Mouse (Mus musculus) stomach, postnatal 0 days (tissue): ENCODE measurements around the gene Tcta. TPM values are rescaled to one million over a fixed set of nuclear protein-coding genes. Genes with fewer than 3 reads are reported as not detected.
A peak's percentile ranks its signal among the peaks of the same experiment; 100 is the strongest.

Experiments used
- ATAC-seq: fragments of 200-750 bp; cut with Nextera tagmentation; 2 replicates; pipeline ENCODE4 v1.8.0; 2017; ENCODE audit not compliant: low FRiP score, low TSS enrichment
- DNase-seq: peaks from one replicate; pipeline ENCODE4 v3.0.0-alpha.2; 2016; ENCODE audit warnings: low spot score
- H3K27ac ChIP-seq: fragments of 300-500 bp; sonication (generic); replicated peaks from 2 replicates; pipeline ENCODE4 v1.5.1; 2014; ENCODE audit warnings: mild to moderate bottlenecking, control low read depth
- H3K27me3 ChIP-seq: fragments of 300-500 bp; sonication (generic); 2 replicates; pipeline ENCODE4 v1.6.1; 2014; ENCODE audit warnings: low read length; ENCODE audit not compliant: control insufficient read depth, insufficient read depth
- H3K36me3 ChIP-seq: fragments of 300-500 bp; sonication (generic); 2 replicates; pipeline ENCODE4 v1.6.1; 2014; ENCODE audit warnings: low read length, mixed read lengths; ENCODE audit not compliant: control insufficient read depth, insufficient read depth
- H3K4me1 ChIP-seq: fragments of 300-500 bp; sonication (generic); replicated peaks from 2 replicates; pipeline ENCODE4 v1.6.1; 2014; ENCODE audit warnings: antibody characterized with exemption; ENCODE audit not compliant: control insufficient read depth, insufficient read depth
- H3K4me2 ChIP-seq: fragments of 300-500 bp; sonication (generic); replicated peaks from 2 replicates; pipeline ENCODE4 v1.6.1; 2014; ENCODE audit warnings: low read depth, mild to moderate bottlenecking, control low read depth, moderate library complexity
- H3K4me3 ChIP-seq: fragments of 300-500 bp; sonication (generic); 2 replicates; pipeline ENCODE4 v1.5.1; 2014; ENCODE audit warnings: low read depth, low read length, control low read depth
- H3K9ac ChIP-seq: fragments of 300-500 bp; sonication (generic); 2 replicates; pipeline ENCODE4 v1.6.1; 2014; ENCODE audit warnings: mild to moderate bottlenecking, low read length, control low read depth, mixed read lengths
- H3K9me3 ChIP-seq: fragments of 300-500 bp; sonication (generic); 2 replicates; pipeline ENCODE4 v1.6.1; 2016; ENCODE audit warnings: low read length; ENCODE audit not compliant: control insufficient read depth
- CTCF ChIP-seq: IDR thresholded peaks from 2 replicates; pipeline ENCODE4 v1.5.1; 2016; ENCODE audit warnings: antibody characterized with exemption, low read depth, mild to moderate bottlenecking, moderate library complexity
- EP300 ChIP-seq: optimal IDR thresholded peaks from 2 replicates; pipeline ENCODE3; 2016; ENCODE audit warnings: antibody characterized with exemption
- WGBS: fragments of 180-500 bp; shearing (Covaris S2); extraction: QIAGEN DNeasy Blood & Tissue Kit; methylation state at CpG from one replicate; pipeline ENCODE4 v1.1.7; 2014; 5-methylcytosine and 5-hydroxymethylcytosine counted together
- polyA plus RNA-seq: library from polyadenylated mRNA; unstranded; fragments of >200 nt; fragmentation: Nextera tagmentation; extraction: Ambion mirVana; gene quantifications from 2 replicates; pipeline ENCODE4 v1.2.1, GENCODE M21; 2015

Gene Tcta
- polyA plus RNA-seq, 1 experiment from 2014 or later: 58.2 TPM

DNA sequence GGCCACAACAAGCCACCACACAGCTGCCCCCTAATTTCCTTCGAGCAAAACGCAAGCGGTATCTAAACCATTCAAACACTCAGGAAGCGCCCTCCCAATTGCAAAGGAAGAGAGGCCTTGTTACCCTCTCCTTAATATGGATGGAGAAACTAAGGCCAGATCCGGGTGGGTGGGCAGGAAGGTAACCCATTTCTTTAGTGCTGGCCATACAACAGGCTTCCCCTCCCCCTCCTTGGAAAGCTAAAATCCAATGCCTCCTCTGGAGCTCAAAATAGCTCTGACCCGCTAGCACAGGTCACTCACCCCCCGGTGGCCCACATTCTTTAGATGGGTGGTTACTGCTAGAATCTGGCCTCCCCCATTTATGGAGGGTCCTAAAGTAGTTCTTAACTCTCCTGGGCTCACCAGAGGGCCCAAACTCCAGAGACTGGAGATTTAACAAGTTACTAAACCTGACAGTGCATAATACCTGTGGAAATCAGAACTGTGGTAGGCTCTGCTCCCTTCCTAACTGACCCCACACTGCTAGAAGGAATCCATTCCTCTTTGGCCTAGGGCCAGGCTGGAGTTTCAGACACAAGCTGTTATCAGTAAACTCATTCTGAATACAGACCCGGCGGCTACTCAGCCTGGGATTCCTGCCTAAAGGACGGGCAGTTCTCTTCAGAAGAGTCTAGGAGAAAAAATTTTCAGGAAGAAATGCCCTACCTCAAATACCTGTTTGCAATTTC, 41.6 kb downstream of the Tcta start:
- Histone ChIP-seq H3K27me3 (no peaks in the 10 kb centered on the region), H3K36me3 (no peaks in the 10 kb centered on the region), H3K4me3 (peak overlapping the region; percentile 95), H3K9ac (peak overlapping the region; percentile 60), H3K9me3 (no peaks in the 10 kb centered on the region), H3K27ac (peak overlapping the region; percentile 98), H3K4me2 (peak overlapping the region; percentile 61), H3K4me1 (peaks cover 13% of the 10 kb centered on the region)
- ATAC-seq (no peak; the same call in 1 of the 2 replicates), DNase-seq (peak; percentile 61)
- no peak for TF ChIP-seq EP300
- peak; percentile 7; the same call in 1 of the 2 replicates for TF ChIP-seq CTCF
- 7% methylated on average over 10 of the region's 10 CpGs for WGBS

DNA sequence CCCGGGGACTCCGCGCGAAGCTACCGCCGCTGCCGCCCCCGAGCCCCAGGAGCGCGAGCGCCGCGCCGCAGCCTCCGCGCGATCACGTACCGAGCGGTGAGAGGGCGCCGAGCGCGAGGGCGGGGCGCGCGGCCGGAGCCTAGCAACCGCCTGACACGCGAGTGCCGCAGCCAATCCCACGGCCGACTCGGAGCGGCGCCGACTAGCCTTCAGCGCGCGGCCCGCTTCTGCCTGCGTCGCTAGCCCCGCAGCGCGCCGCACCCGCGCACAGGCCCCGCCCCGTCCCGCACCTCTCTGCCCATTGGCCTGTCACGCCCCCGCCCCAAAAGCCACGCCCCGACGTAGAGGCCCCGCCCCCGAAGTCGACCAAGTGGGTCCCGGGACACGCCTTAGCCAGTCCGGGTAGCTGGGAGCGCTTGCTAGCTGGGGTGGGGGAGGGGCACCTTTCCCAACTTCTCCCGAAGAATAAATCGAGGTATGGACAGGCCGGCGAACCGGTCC, 42.2 kb downstream of the Tcta start, which contains the start of gene Dag1:
Gene Dag1, minus strand, starts transcription at position 269 of the 501 bp plus-strand sequence.
- TF ChIP-seq CTCF: peak; percentile 8; the same call in 1 of the 2 replicates
- TF ChIP-seq EP300: no peak
- peak within 1 kb of the TSS; percentile 98 for H3K27ac ChIP-seq
- H3K36me3 ChIP-seq: no peaks in the 10 kb centered on the region
- H3K4me1 ChIP-seq: peaks cover 13% of the 10 kb centered on the region
- H3K27me3 ChIP-seq: no peaks in the 10 kb centered on the region
- H3K9me3 ChIP-seq: no peaks in the 10 kb centered on the region
- whole genome bisulfite sequencing: under 1% methylated on average over 65 of the region's 71 CpGs
- peak; percentile 96 for ATAC-seq
- peak; percentile 100 for DNase-seq
- peak within 1 kb of the TSS; percentile 95 for H3K4me3 ChIP-seq
- H3K9ac ChIP-seq: peak within 1 kb of the TSS; percentile 89
- H3K4me2 ChIP-seq: peak within 1 kb of the TSS; percentile 61

- peak overlapping the region; percentile 61 for H3K4me2 ChIP-seq
- under 1% methylated on average over 53 of the region's 62 CpGs for WGBS
- peak; percentile 47 for ATAC-seq
Measured at GRCm38 (mm10) chr9:108263131-108263681, 42.8 kb downstream of the Tcta start.

DNA sequence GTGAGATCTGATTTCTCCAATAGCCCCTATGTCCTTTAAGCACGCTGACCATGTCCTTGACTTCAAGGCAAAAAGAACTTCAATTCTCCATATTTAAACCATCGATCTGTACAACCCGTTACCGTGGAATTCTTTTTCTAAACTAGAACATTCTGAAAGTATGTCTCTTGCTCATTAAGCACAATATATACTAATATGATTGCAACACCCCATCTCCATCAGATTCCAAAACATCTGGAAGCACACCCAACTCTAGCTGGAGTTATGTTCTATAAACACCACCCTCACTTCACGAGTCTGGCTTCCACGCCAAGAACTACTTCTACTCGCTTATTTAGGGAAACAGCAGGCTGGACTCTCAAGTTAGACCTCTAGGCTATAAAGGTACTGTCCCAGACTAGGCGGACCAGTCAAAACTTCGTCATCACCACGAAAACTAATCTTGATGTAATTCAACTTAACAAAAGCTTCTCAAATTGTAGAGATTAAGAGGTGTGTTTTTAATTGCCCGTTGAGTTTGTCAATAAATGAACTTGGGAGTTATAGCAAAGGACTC, 43.4 kb downstream of the Tcta start:
- H3K27ac ChIP-seq: peak overlapping the region; percentile 98
- no peak for DNase-seq
- 17% methylated on average over 11 of the region's 11 CpGs for WGBS

More at GRCm38 (mm10) chr9:108263131-108263681, 42.8 kb downstream of the Tcta start:
- Histone ChIP-seq H3K36me3 (no peaks in the 10 kb centered on the region), H3K4me1 (peaks cover 13% of the 10 kb centered on the region), H3K27ac (peak overlapping the region; percentile 98), H3K9me3 (no peaks in the 10 kb centered on the region), H3K4me3 (peak overlapping the region; percentile 95), H3K9ac (peak overlapping the region; percentile 89), H3K27me3 (no peaks in the 10 kb centered on the region)
- no peak for DNase-seq
- TF ChIP-seq EP300: no peak
- no peak for TF ChIP-seq CTCF

DNA sequence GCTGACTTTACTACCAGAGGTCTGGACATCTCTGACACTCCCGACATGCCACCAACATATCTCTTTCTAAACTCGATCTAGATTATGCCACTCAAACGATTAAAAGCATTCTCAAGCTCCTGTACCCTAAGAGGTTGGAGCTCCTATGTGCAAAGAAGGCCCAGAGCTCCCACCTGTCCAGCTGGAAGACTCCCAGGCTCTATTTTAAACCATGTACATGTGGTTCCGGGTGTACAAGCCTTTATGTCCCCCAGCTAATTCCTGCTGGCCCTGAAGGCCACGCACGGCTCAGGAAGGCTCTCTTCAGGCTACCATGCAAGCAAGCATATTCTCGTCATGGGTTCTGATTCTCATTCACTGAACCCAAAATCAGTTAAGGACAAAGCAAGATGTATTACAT, 44.1 kb downstream of the Tcta start:
- peak overlapping the region; percentile 61 for H3K4me2 ChIP-seq
- DNase-seq: no peak
- no peaks in the 10 kb centered on the region for H3K9me3 ChIP-seq
- peaks cover 13% of the 10 kb centered on the region for H3K4me1 ChIP-seq
- H3K4me3 ChIP-seq: no peak overlapping the region; the same call in 1 of the 2 replicates
- H3K36me3 ChIP-seq: no peaks in the 10 kb centered on the region
- no peak for TF ChIP-seq CTCF
- no peak for TF ChIP-seq EP300
- 57% methylated on average over 7 of the region's 7 CpGs for WGBS
- 0 out of 2 replicates have a peak overlapping the region, but pooled peaks have one; percentile 18 for H3K9ac ChIP-seq
- ATAC-seq: no peak
- H3K27ac ChIP-seq: 0 out of 2 replicates have a peak overlapping the region, but pooled peaks have one; percentile 13
- no peaks in the 10 kb centered on the region for H3K27me3 ChIP-seq

More for the DNA sequence above, 43.4 kb downstream of the Tcta start:
- peak overlapping the region; percentile 61 for H3K4me2 ChIP-seq
- no peaks in the 10 kb centered on the region for H3K27me3 ChIP-seq
- no peaks in the 10 kb centered on the region for H3K36me3 ChIP-seq
- TF ChIP-seq EP300 (no peak), CTCF (no peak)
- H3K4me1 ChIP-seq: peaks cover 13% of the 10 kb centered on the region
- no peak for ATAC-seq
- H3K9ac ChIP-seq: peak overlapping the region; percentile 89
- peak overlapping the region; percentile 95 for H3K4me3 ChIP-seq
- no peaks in the 10 kb centered on the region for H3K9me3 ChIP-seq
